Mouse (Mus musculus): ENCODE measurements around the gene Defb13.
"Not testable (repeated sequence)": the region's sequence is repeated elsewhere in the genome, so short reads cannot be mapped to it uniquely, and the experiment has no call there.

Gene Defb13

GRCm38 (mm10) chr8:21946462-21946861 is at the start of gene Defb13:
Defb13 (plus strand) TSS chr8:21946762.
- DNase-seq (ENCODE audit: low spot score in 2 of 2), result no peak

- DNase-seq (ENCODE audit: low spot score in 2 of 2), result not testable (repeated sequence)
Measured at GRCm38 (mm10) chr8:21906290-21906689, 40.3 kb upstream of the Defb13 start, which contains the start of gene Defb11. Defb11 (minus strand) TSS chr8:21906412.

GRCm38 (mm10) chr8:21911931-21912330 is 34.6 kb upstream of the Defb13 start:
- DNase-seq (ENCODE audit: low spot score in 2 of 2), result no peak

- DNase-seq (ENCODE audit: low spot score in 2 of 2), result no peak
Measured at GRCm38 (mm10) chr8:21912554-21912953, 34.0 kb upstream of the Defb13 start.

DNA sequence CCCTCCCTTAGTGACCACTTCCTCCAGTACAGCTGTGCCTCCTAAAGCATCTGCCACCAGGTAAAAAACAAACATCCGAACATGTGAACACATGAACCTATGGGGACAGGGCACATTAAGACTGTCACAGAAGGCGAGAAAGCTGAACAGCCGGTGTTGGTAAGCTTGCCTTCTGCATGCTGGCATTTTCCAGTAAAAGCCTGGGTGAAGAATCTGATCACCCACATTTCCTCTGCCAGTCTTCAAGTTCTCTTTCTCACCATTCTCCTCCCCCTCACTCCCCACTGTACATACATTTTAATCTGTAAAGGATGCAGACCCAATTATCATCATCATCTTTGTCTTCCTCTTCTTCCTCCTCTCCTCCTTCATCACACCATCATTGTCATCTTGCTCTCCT is 30.9 kb upstream of the Defb13 start:
- DNase-seq (ENCODE audit: low spot score in 2 of 2), result peak; percentile 19 to 26

DNA sequence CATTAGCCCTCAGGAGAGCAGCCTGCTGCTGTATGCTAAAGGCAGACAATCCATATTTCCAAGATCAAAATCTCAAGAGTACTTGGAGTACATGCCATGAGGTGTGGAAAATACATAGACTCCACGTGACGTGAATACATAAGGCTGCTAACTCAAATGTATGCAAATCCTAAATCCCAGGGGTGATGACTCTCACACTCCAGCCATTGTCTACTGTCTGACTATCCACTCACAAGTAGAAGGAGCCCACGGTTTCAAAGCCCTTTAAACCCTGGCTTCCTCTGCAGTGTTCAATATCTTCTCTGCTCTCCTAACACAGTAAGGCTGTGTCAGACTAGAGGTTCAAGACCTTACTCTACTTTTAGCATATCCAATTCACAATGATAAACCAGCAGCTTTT is 15.8 kb upstream of the Defb13 start:
- DNase-seq (ENCODE audit: low spot score in 2 of 2), result not testable (repeated sequence)

DNA sequence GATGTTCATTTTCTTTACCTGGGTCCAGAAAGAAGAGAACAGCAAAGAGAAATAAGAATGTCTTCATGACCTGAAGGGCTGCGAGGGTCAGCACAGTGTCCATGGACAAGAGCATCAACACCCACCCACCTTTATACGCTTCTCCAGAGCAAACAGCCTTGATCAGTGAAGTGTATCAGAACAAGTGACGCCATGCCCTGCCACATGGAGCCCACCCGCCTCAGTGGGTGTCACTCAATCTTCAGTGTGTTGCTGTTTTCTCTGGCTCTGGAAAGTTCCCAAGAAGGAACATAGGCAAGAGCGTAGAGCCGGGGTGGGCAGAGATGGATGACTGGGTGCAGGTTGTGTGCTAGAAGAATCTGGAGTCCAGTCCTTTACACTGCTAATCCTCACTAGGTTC is 14.0 kb upstream of the Defb13 start, which contains the start of gene Defb15:
TSS of gene Defb15 (minus strand) at position 101 of the 400 bp plus-strand sequence.
- DNase-seq (ENCODE audit: low spot score in 2 of 2), result no peak

- DNase-seq (ENCODE audit: low spot score in 2 of 2), result not testable (repeated sequence)
Measured at GRCm38 (mm10) chr8:21938052-21938451, 8.5 kb upstream of the Defb13 start, which contains the start of gene Defb35. Defb35 (plus strand) TSS chr8:21938352.

GRCm38 (mm10) chr8:21947311-21948017 is 902 bp downstream of the Defb13 start:
- DNase-seq (ENCODE audit: low spot score in 2 of 2), result no peak

DNA sequence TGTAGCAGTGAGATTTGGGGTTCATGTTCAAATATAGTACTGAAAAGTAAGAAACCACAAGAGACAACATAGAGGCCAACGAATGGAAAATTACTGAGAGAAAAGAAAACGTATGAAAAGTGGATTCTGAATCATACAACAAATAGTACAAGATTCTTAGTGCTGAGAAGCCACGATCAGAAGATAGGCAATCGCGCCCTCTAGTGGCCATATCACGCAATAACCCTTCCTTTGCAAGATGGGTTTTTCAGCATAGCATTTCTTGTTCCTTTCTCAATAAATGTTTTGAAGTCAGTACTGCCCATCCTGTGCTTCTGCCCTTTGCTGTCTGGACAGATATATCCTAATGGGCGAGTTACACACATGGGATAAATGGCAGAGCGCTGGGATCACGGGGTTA is 8.8 kb downstream of the Defb13 start:
- peak; percentile 58 to 69 for DNase-seq (ENCODE audit: low spot score in 2 of 2)

DNA sequence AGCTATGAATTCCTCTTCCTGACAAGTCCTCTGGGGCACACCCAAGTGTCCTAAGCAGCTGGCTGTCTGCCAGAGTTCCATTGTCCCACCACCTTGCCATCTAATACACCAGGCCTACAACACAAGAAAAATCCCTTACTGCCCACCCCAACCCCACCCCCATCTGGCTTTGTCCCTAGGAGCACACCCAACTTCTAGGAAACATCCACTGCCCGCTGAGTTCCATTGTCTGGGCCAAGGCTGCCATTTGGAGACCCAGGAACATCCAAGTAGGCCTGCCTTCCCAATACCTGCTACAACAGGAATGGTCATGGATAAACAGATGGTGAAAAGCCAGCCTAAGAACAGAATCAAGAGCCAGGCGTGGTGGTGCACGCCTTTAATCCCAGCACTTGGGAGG is 9.8 kb downstream of the Defb13 start:
- no peak for DNase-seq (ENCODE audit: low spot score in 2 of 2)

- no peak for DNase-seq (ENCODE audit: low spot score in 2 of 2)
Measured at GRCm38 (mm10) chr8:21958414-21958813, 11.9 kb downstream of the Defb13 start, which contains the start of gene Fam90a1a. Fam90a1a (plus strand) TSS chr8:21958714.

- DNase-seq (ENCODE audit: low spot score in 2 of 2), result no peak
Measured at GRCm38 (mm10) chr8:21966646-21967045, 20.1 kb downstream of the Defb13 start.

DNA sequence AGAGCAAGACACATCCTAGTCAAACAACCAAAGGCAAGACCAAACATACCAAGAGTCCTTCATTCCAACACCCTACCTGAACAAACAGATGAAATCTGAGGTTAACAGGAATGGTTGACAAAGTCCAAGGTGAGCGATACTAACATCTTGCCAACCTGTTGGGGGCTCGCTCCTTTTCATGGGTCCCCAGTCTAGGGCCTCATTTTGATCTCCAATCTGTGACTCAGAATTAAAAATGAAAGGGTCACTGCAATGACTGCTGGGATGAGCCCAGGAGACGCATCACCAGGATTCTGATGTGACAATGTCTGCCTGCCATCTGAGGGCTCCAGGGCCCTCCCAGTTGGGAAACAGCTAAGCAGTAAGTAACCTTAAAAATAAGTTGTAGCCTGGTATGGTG is 22.9 kb downstream of the Defb13 start, which contains the start of gene Ccdc70:
TSS of gene Ccdc70 (plus strand) at position 301 of the 400 bp plus-strand sequence.
- no peak for DNase-seq (ENCODE audit: low spot score in 2 of 2)

- DNase-seq (ENCODE audit: low spot score in 2 of 2), result peak; percentile 15 to 18
Measured at GRCm38 (mm10) chr8:21978193-21978592, 31.6 kb downstream of the Defb13 start.

DNA sequence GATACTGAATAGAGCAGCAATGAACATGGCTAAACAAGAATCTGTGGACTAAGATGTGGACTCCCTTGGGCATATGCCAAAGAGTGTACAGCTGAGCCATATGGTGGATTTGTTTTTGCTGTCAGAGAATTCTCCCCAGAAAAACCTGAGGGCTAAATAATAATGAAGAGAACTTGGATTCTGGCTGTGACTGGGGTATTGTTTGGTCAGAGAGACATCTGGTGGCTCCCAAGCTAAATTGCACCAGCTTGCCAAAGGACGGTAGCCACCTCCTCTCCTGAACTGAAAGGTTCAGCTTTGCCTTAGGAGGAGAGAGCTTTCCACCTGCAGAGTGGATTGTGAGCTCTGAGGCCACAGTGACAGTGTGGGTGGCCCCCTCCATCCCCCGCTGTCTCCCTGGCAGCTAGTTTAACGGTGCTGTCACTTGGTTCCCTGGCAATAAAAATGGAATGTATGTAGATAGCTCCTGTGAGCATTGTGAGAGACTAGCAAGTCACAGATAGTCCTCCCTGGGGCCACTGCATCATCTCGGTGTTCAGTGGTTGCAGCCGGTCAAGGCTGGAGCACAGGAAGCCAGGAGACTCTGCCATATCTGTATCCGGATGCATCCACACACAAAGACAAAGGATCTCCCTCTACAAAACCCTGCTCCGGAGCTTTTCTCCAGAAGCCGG is 35.2 kb downstream of the Defb13 start:
- peak; percentile 52 to 53 for DNase-seq (ENCODE audit: low spot score in 2 of 2)

GRCm38 (mm10) chr8:21992184-21992583 is 45.6 kb downstream of the Defb13 start:
- DNase-seq (ENCODE audit: low spot score in 2 of 2), result peak; percentile 59 to 78

- no peak for DNase-seq (ENCODE audit: low spot score in 2 of 2)
Measured at GRCm38 (mm10) chr8:21995181-21995580, 48.6 kb downstream of the Defb13 start.

Measured in right cerebral cortex, adult 2 months (tissue).